Mouse (Mus musculus) left cerebral cortex, postnatal 36 days (tissue): ENCODE data around the gene Pcif1. TPM values are rescaled to one million over a fixed set of nuclear protein-coding genes. Genes with fewer than 3 reads are reported as not detected.
A peak's percentile ranks its signal among the peaks of the same experiment; 100 is the strongest.
"Not testable (repeated sequence)": the region's sequence is repeated elsewhere in the genome, so short reads cannot be mapped to it uniquely, and the experiment has no call there.

Experiments
- DNase-seq, 2 experiments: peaks; one replicate each; pipeline ENCODE4 v3.0.0; 2021 to 2022; ENCODE audit warnings: low spot score in 2 of 2, mixed read lengths in 1 of 2
- intact Hi-C: fragments of 180-260 bp; cut with DNase I; formaldehyde crosslinking; loops from one replicate; pipeline ENCODE4 v1.15.1; 2025
- total RNA-seq, 2 experiments: library from RNA; stranded (reverse); gene quantifications; 2 replicates each; pipeline ENCODE4 v1.2.3; 2021

The Pcif1 gene
- total RNA-seq, result 10 to 100 TPM; 42.8 to 46.7 TPM

- peak; percentile 89 to 92 for DNase-seq
- intact Hi-C loops, result loop anchor here (2.0 kb wide), 2 partner anchors 32 to 44 kb away; partner anchors contain the start of gene Zfp335
These were observed at the start of gene Pcif1 for GRCm38 (mm10) chr2:164879228-164879567. Gene Pcif1, plus strand, starts transcription at chr2:164879304.

GRCm38 (mm10) chr2:164831029-164831428, 48.1 kb upstream of the Pcif1 start:
- intact Hi-C loops, result no loop called here
- no peak for DNase-seq

DNA sequence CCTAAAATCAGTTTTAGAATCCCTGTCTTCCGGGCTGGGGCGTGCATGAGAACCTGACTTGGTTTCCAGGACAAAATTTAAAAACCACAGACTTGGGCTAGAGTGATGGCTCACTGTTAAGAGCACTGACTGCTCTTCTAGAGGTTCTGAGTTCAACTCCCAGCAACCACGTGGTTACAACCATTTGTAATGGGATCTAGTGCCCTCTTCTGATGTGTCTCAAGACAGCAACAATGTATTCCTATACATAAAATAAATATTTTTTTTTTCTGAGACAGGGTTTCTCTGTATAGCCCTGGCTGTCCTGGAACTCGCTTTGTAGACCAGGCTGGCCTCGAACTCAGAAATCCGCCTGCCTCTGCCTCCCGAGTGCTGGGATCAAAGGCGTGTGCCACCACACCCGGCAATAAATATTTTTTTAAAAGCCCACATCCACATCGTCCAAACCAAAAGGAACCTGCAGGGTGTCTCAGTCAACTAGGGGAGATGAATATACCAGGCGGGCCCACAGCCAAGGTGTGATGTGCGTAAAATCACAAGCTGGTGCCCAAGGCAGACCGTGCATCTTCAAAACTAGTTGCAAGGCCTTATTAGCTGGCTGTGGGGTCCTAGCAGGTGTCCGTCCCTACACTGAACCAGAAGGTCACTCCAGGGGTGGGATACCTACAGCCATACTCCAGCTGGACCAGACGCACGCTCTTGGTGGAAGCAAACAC, 46.9 kb upstream of the Pcif1 start:
- no peak for DNase-seq
- intact Hi-C loops, result no loop called here

DNA sequence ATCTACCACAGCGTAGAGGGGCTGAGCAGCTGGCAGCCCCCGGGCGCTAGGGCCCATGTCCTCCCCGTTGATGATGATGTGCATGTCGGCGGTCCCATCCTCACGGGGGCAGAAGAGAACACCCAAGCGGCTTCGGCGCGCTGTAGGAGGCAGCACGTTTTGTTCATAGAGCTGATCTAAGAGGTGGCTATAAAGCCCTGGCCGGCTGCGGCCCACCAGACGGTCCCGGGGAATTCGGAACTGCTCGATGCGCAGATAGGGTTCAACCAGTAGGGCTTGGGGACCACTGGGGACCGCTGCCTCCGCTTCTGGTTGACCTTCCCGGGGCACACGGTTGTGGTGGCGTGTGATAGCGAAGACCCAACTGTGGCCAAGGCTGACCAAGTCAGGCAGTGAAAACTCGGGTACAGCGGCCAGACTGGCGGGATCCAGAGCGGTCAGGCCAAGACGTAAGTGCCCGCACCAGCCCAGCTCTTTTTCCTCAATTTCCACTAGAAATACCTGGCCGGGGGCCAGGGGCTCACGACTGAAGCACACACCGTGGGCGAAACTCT, 46.3 kb upstream of the Pcif1 start, which contains the start of gene Ctsa:
Ctsa (plus strand) TSS at position 126 of the 554 bp plus-strand sequence.
- DNase-seq, result peak; percentile 75 to 80
- intact Hi-C loops, result no loop called here

DNA sequence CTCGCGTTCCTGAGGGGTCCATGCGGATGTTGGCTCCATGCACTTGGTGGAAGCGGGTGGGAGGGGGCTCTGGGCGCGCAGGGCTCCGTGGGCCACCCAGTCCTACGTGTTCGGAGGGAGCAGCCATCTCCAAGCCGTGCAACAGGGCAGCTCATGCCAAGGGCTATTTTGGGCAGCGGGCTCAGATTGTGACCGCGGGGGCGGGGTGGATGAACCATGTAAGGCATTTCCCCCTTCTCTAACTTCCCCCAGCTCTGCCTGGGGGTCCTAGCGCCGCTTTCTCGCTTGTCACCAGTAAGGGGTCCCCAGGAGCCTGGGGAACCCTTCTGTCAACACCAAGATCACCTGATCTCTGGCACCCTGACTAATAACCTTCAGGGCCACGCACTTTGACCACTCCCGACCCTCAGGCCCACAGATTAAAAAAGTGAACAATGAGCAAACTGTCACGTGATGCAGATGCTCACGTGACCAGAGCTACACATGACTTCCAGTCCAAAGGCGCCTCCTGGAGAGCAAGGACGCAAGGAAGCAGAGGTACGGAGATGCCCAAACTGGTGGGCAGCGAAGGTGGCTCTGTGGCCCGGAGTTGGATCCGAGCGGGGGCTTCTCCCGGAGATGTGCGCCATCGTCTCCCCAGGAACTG, 45.7 kb upstream of the Pcif1 start, which contains the start of gene Neurl2:
Neurl2 (minus strand) TSS at position 143 of the 646 bp plus-strand sequence.
- intact Hi-C loops, result no loop called here
- peak; percentile 89 to 91 for DNase-seq

- intact Hi-C loops, result loop anchor here (2.0 kb wide), 1 partner anchor 44 kb away; the partner anchor contains the start of gene Pcif1
- no peak for DNase-seq
These were observed 44.6 kb upstream of the Pcif1 start for GRCm38 (mm10) chr2:164834531-164834930.

- intact Hi-C loops, result loop anchor here (2.0 kb wide), 1 partner anchor 44 kb away; the partner anchor contains the start of gene Pcif1
- no peak for DNase-seq
These were observed 43.9 kb upstream of the Pcif1 start for GRCm38 (mm10) chr2:164835164-164835563.

GRCm38 (mm10) chr2:164845782-164846181, 33.3 kb upstream of the Pcif1 start:
- intact Hi-C loops, result no loop called here
- DNase-seq, result no peak

- intact Hi-C loops, result no loop called here
- DNase-seq, result no peak
These were observed 29.0 kb upstream of the Pcif1 start for GRCm38 (mm10) chr2:164850061-164850460.

GRCm38 (mm10) chr2:164855572-164855971, 23.5 kb upstream of the Pcif1 start:
- DNase-seq, intact Hi-C loops: not testable (repeated sequence)

DNA sequence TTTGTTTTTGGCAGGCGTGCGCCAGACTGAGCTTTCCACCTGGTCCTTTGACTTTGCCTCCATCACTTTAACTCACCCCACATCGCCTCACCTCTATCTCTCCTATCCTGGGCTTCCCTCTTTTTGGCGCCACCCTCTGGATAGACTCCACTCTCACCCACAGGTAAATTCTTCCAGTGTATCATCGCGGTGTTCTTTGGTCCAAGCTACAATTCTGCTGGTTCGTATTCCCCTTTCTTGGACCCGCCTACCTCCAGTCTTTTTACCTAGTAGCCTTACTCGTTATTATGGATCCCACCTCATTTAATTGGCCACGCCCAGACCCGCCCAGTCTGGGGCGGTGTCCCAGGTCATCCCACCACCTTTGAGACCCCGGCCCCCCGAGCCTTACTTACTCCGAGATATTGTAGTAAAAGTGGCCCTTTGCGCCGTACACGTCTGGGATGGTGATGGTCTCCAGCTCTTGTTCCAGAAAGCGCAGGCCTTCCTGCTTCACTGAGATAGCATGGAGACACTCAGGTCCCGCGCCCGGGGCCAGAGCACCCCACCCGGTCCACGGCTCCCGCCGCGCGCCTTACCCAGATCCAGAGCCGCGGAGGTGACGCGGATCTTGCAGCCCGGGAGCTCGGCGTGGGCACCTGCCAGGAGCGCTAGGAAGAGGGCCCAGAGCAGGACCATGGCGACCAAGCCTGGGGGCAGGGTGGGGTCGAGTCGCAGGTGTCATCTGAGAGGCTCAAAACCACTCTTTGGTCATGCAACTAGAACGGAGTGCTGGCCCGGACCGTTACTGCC, 22.6 kb upstream of the Pcif1 start:
- no peak for DNase-seq

GRCm38 (mm10) chr2:164857101-164857821, 21.8 kb upstream of the Pcif1 start, which contains the start of gene Pltp:
Gene Pltp, minus strand, starts transcription at chr2:164857711.
- peak in 1 of 2 experiments; percentile 31 for DNase-seq
- intact Hi-C loops, result no loop called here

More for the DNA sequence above, 22.6 kb upstream of the Pcif1 start:
- intact Hi-C loops, result no loop called here

DNA sequence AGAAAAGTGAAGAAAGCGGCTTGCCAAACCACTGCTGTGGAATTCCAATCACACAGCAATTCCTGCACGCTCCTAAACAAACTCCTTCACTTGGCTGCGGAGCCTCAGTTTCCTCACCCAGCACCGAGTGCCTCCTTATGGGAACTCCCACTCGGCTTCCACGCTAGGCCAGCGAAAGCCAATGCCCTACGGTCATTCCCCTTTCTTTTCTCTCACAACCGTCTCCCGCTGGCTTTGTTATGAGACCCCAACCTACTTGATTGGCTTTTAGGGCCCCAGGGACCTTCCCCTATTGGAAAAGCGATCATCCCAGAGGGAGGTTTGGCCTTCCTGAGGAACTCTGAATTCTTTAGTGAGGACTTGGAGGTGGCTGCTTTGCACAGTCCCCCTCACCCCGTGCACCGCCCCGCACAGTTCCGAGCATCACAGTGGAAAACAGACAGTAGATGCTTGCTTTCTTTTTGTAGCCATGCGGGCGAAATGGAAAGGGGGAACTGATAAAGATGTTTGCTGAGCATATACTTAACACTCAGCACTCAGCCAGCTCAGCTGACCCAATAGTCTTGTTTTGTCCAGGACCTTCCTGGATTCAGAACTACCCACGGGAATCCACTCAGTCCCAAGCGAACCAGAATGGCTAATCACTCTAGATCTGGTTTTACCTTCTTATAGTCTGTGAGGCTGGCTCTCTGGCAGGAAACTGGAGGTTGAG, 21.1 kb upstream of the Pcif1 start:
- intact Hi-C loops, result no loop called here
- DNase-seq, result no peak

DNA sequence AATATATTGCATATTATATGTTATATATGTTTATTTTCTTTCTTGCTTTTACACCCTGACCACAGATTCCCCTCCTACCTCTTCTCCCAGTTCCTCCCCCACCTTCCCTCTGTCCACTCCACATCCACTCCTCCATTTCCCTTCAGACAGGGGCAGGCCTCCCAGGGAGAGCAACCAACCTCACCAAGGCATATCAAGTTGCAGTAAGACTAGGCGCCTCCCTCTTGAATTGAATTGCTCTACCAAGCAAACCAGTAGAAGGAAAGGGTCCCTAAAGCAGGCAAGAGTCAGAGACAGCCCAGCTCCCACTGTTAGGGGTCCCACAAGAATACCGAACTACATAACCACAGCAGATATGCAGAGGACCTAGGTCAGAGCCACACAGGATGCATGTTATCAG, 19.9 kb upstream of the Pcif1 start:
- DNase-seq, result no peak
- intact Hi-C loops, result no loop called here

- intact Hi-C loops, result no loop called here
These were observed 19.3 kb upstream of the Pcif1 start for GRCm38 (mm10) chr2:164859640-164860432.

GRCm38 (mm10) chr2:164861094-164861493, 18.0 kb upstream of the Pcif1 start:
- DNase-seq, result no peak
- intact Hi-C loops, result no loop called here

More at GRCm38 (mm10) chr2:164859640-164860432, 19.3 kb upstream of the Pcif1 start:
- no peak for DNase-seq

GRCm38 (mm10) chr2:164862179-164862861, 16.8 kb upstream of the Pcif1 start:
- DNase-seq, result no peak
- intact Hi-C loops, result no loop called here
